Mouse (Mus musculus) limb, embryonic 13.5 days (tissue): ENCODE data around the gene Fam174b. TPM values are rescaled to one million over a fixed set of nuclear protein-coding genes. Genes with fewer than 3 reads are reported as not detected.

ENCODE experiments used
- ATAC-seq: fragments of 200-750 bp; cut with Nextera tagmentation; 2 replicates; pipeline ENCODE4 v1.8.0; 2017; ENCODE audit warnings: low read depth, moderate number of reproducible peaks, moderate TSS enrichment; ENCODE audit not compliant: low FRiP score
- H3K27ac ChIP-seq: fragments of 300-500 bp; sonication (generic); 2 replicates; pipeline ENCODE4 v1.5.1; 2015; ENCODE audit warnings: inconsistent platforms, mild to moderate bottlenecking, moderate library complexity
- H3K27me3 ChIP-seq: fragments of 300-500 bp; sonication (generic); 2 replicates; pipeline ENCODE4 v1.6.1; 2015; ENCODE audit warnings: mild to moderate bottlenecking, inconsistent platforms
- H3K36me3 ChIP-seq: fragments of 300-500 bp; sonication (generic); 2 replicates; pipeline ENCODE4 v1.6.1; 2015; ENCODE audit warnings: inconsistent platforms, mild to moderate bottlenecking, moderate library complexity
- H3K4me1 ChIP-seq: fragments of 300-500 bp; sonication (generic); 2 replicates; pipeline ENCODE4 v1.6.1; 2015; ENCODE audit warnings: inconsistent platforms
- H3K4me2 ChIP-seq: fragments of 300-500 bp; sonication (generic); replicated peaks from 2 replicates; pipeline ENCODE4 v1.6.1; 2015; ENCODE audit warnings: inconsistent platforms, mild to moderate bottlenecking, moderate library complexity
- H3K4me3 ChIP-seq: fragments of 300-500 bp; sonication (generic); 2 replicates; pipeline ENCODE4 v1.5.1; 2015; ENCODE audit warnings: moderate library complexity, mild to moderate bottlenecking, inconsistent platforms
- H3K9ac ChIP-seq: fragments of 300-500 bp; sonication (generic); 2 replicates; pipeline ENCODE4 v1.6.1; 2015; ENCODE audit warnings: mild to moderate bottlenecking, inconsistent platforms
- H3K9me3 ChIP-seq: fragments of 300-500 bp; sonication (generic); 2 replicates; pipeline ENCODE4 v1.6.1; 2016; ENCODE audit warnings: inconsistent platforms
- WGBS: fragments of 180-500 bp; shearing (Covaris S2); methylation state at CpG from one replicate; pipeline ENCODE4 v1.1.7; 2015; 5-methylcytosine and 5-hydroxymethylcytosine counted together
- microRNA-seq: library from miRNA; unstranded; fragments of <30 nt; microRNA quantifications from one replicate; pipeline ENCODE4, GENCODE M21; 2016
- polyA plus RNA-seq: library from polyadenylated mRNA; unstranded; fragments of >200 nt; fragmentation: Nextera tagmentation; extraction: Ambion mirVana; gene quantifications from 2 replicates; pipeline ENCODE4 v1.2.1, GENCODE M21; 2015

Gene Fam174b
- polyA plus RNA-seq, 1 experiment from 2014 or later = 37.4 TPM

- no peaks in the 10 kb centered on the region for H3K36me3 ChIP-seq
- no peak for ATAC-seq
- H3K4me1 ChIP-seq = peaks cover 7% of the 10 kb centered on the region; the same call in 1 of the 2 replicates
Measured at GRCm38 (mm10) chr7:73819366-73819765, 79.3 kb downstream of the Fam174b start.

More at GRCm38 (mm10) chr7:73819366-73819765, 79.3 kb downstream of the Fam174b start:
- no peaks in the 10 kb centered on the region; the same call in 1 of the 2 replicates for H3K27me3 ChIP-seq
- H3K9me3 ChIP-seq = no peaks in the 10 kb centered on the region
- H3K4me2 ChIP-seq = no peak overlapping the region
- H3K9ac ChIP-seq = no peak overlapping the region
- no peak overlapping the region for H3K27ac ChIP-seq
- WGBS = 82% methylated on average over 17 of the region's 17 CpGs
- no peak overlapping the region for H3K4me3 ChIP-seq

Small RNA genes within 50 kb of the gene (microRNA-seq; reads per million reads assigned to microRNA genes)
- not detected for gene Mir7234

Other genes starting within 250 kb of the Fam174b start
- gene Chd2, start 198.5 kb upstream of the Fam174b start, polyA plus RNA-seq = 62.5 and 66.3 TPM in 2 replicates